Mouse (Mus musculus) monocyte, adult 5-6 weeks (primary cell): ENCODE data around the gene Dcp1a. TPM values are rescaled to one million over a fixed set of nuclear protein-coding genes. Genes with fewer than 3 reads are reported as not detected.

Experiments
- total RNA-seq: library from RNA; stranded (forward); fragments of 200-1000, 200-491, 200-594 nt; gene quantifications from 3 replicates; pipeline ENCODE4 v1.2.3, GENCODE M21; 2017

Gene Dcp1a
- total RNA-seq, 1 experiment from 2014 or later: 17.9 TPM

Other genes starting within 250 kb of the Dcp1a start
- gene Cacna1d, start 11.9 kb downstream of the Dcp1a start, total RNA-seq: 3.2 to 5.0 TPM (median 3.7 TPM) in 3 replicates
- gene Tkt, start 68.8 kb downstream of the Dcp1a start, total RNA-seq: 278 to 467 TPM (median 383 TPM) in 3 replicates
- 610 to 725 TPM (median 637 TPM) in 3 replicates for gene Prkcd, start 146.7 kb downstream of the Dcp1a start, total RNA-seq
- gene Rft1, start 174.8 kb downstream of the Dcp1a start, total RNA-seq: 14.2 to 22.2 TPM (median 16.0 TPM) in 3 replicates
- 2.5 to 6.9 TPM (median 6.1 TPM) in 3 replicates for gene Sfmbt1, start 235.3 kb downstream of the Dcp1a start, total RNA-seq